Mouse (Mus musculus): ENCODE results near the gene Stoml2. TPM values are rescaled to one million over a fixed set of nuclear protein-coding genes. Genes with fewer than 3 reads are reported as not detected.

Stoml2 gene
- polyA plus RNA-seq, 1 experiment from 2014 or later, result 263 TPM

DNA sequence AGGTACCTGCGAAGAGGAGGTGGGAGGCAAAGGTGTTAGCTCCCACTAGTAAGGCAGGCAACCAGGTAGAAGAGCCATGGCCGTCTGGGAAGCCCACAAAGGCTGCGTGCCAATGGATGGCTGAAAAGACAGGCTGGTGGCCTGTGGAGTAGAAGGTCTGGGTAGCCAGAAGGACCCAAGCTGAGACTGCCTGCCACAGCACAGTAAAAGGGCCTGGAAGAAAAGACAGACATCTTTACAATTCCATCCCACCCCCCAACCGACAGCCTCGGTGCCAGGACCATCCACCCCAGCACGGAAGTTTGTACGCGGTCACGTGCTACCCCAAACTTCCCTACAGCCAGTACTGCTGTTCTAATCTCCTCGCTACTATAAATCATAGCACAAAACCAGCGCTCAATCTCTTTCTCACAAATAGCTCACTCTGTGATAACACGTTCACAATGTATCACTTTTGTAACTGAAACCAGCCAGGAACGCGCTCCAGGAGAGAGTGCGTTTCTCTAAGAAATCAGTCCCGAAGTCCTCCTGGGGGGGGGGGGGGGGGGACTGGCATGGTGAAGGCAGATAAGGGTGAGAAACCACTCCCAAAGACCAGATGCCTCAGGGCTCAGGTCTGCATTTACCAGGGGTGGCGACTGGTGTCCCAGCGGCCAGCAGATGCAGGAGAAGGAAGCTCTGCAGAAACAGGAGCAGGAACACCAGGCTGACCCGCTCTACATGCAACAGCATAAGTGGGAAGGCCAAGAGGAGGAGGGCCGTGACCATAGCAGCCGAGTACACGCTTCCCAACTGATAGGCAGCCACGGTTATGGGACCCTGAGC lies 11.7 kb downstream of the Stoml2 start:
- Histone ChIP-seq H3K4me2 (ENCODE audit: low read depth, low read length) (no peak overlapping the region), H3K4me3 (replicated peaks; ENCODE audit: low read length) (no peak overlapping the region), H3K27ac (ENCODE audit: low read length) (no peak overlapping the region), H3K27me3 (ENCODE audit: control insufficient read depth, insufficient read depth, low read length) (no peaks in the 10 kb centered on the region), H3K4me1 (ENCODE audit: control insufficient read depth, insufficient read depth, low read length) (peaks cover 6% of the 10 kb centered on the region; the same call in 1 of the 2 replicates), H3K36me3 (ENCODE audit: control insufficient read depth, insufficient read depth, low read length) (peaks cover 9% of the 10 kb centered on the region; the same call in 1 of the 2 replicates), H3K9me3 (replicated peaks; ENCODE audit: control insufficient read depth, low read length) (no peaks in the 10 kb centered on the region), H3K9ac (ENCODE audit: low read length) (no peak overlapping the region)
- 91% methylated on average over 23 of the region's 23 CpGs for WGBS
- no peak for ATAC-seq (ENCODE audit: insufficient read depth, low FRiP score)

DNA sequence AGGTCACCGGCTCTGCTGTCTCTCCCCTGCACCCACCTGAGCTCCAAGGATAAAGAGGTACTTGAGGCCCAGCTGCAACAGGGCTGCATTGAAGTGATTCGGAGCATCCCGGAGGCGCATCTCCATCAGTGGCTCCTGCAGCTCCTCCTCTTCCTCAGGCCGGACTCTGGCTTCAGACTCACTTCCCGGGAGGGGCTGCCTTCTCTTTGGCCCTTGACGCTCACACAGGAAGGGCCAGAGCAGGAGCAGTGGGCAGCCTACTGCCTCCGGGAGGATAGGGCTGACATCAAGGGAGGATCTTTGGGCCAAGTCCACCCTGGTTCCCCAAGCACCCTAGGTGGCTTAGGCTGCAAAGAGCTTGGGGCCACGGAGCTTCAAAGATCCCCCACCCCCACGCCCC lies 12.3 kb downstream of the Stoml2 start:
- ATAC-seq (ENCODE audit: insufficient read depth, low FRiP score), result no peak
- no peak overlapping the region for H3K9ac ChIP-seq (ENCODE audit: low read length)
- no peaks in the 10 kb centered on the region for H3K27me3 ChIP-seq (ENCODE audit: control insufficient read depth, insufficient read depth, low read length)
- no peak overlapping the region for H3K4me3 ChIP-seq (replicated peaks; ENCODE audit: low read length)
- WGBS, result 88% methylated on average over 10 of the region's 10 CpGs
- no peak overlapping the region for H3K27ac ChIP-seq (ENCODE audit: low read length)
- no peaks in the 10 kb centered on the region for H3K9me3 ChIP-seq (replicated peaks; ENCODE audit: control insufficient read depth, low read length)
- no peak overlapping the region for H3K4me2 ChIP-seq (ENCODE audit: low read depth, low read length)
- no peaks in the 10 kb centered on the region for H3K4me1 ChIP-seq (ENCODE audit: control insufficient read depth, insufficient read depth, low read length)
- peaks cover 9% of the 10 kb centered on the region; the same call in 1 of the 2 replicates for H3K36me3 ChIP-seq (ENCODE audit: control insufficient read depth, insufficient read depth, low read length)

DNA sequence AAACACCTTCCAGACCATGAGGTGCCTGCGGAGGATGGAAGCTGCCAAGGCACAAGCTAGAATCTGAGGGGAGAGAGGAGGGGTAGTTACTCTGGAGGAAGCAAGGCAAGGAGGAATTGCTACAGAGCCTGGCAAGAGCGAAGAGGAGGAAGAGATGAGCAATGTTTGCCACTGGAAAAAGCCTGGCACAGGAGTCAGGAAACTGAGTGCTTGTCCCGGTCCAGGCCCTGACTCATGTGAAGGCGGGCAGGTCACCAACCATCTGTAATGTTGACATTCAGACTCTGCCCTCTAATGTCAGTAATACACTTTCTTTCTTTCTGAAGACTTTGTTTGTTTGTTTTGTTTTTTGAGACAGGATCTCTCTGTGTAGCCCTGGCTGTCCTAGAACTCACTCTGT lies 13.4 kb downstream of the Stoml2 start:
- no peak overlapping the region for H3K27ac ChIP-seq (ENCODE audit: low read length)
- H3K4me1 ChIP-seq (ENCODE audit: control insufficient read depth, insufficient read depth, low read length), result no peaks in the 10 kb centered on the region
- no peak overlapping the region for H3K4me3 ChIP-seq (replicated peaks; ENCODE audit: low read length)
- ATAC-seq (ENCODE audit: insufficient read depth, low FRiP score), result no peak
- 92% methylated on average over 4 of the region's 4 CpGs for WGBS
- H3K36me3 ChIP-seq (ENCODE audit: control insufficient read depth, insufficient read depth, low read length), result peaks cover 4% of the 10 kb centered on the region; the same call in 1 of the 2 replicates
- no peaks in the 10 kb centered on the region for H3K9me3 ChIP-seq (replicated peaks; ENCODE audit: control insufficient read depth, low read length)
- no peak overlapping the region for H3K9ac ChIP-seq (ENCODE audit: low read length)
- H3K27me3 ChIP-seq (ENCODE audit: control insufficient read depth, insufficient read depth, low read length), result no peaks in the 10 kb centered on the region
- no peak overlapping the region for H3K4me2 ChIP-seq (ENCODE audit: low read depth, low read length)

DNA sequence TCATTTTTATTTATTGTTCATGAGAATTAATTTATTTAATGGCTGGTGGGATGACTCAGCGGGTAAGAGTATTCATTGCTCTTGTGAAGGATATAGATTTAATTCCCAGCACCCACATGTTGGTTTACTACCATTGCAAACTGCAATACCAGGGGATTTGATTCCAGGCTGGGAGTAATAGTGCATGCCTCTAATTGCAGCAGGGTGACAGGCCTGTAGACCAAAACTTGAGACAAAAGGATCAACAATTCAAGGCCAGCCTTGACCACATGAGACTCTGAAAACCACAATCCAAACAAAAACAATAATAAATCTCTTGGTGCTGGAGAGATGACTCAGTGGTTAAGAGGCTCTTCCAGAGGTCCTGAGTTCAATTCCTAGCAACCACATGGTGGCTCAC lies 19.4 kb downstream of the Stoml2 start:
- no peak for ATAC-seq (ENCODE audit: insufficient read depth, low FRiP score)
- WGBS, result 87% methylated on average over 1 of the region's 1 CpGs
- Histone ChIP-seq H3K9ac (ENCODE audit: low read length) (no peak overlapping the region), H3K4me2 (ENCODE audit: low read depth, low read length) (no peak overlapping the region), H3K27ac (ENCODE audit: low read length) (no peak overlapping the region), H3K4me1 (ENCODE audit: control insufficient read depth, insufficient read depth, low read length) (0 out of 2 replicates have a peak, but pooled peaks cover 2% of the 10 kb centered on the region), H3K4me3 (replicated peaks; ENCODE audit: low read length) (no peak overlapping the region), H3K27me3 (ENCODE audit: control insufficient read depth, insufficient read depth, low read length) (no peaks in the 10 kb centered on the region), H3K9me3 (replicated peaks; ENCODE audit: control insufficient read depth, low read length) (no peaks in the 10 kb centered on the region), H3K36me3 (ENCODE audit: control insufficient read depth, insufficient read depth, low read length) (no peaks in the 10 kb centered on the region)

DNA sequence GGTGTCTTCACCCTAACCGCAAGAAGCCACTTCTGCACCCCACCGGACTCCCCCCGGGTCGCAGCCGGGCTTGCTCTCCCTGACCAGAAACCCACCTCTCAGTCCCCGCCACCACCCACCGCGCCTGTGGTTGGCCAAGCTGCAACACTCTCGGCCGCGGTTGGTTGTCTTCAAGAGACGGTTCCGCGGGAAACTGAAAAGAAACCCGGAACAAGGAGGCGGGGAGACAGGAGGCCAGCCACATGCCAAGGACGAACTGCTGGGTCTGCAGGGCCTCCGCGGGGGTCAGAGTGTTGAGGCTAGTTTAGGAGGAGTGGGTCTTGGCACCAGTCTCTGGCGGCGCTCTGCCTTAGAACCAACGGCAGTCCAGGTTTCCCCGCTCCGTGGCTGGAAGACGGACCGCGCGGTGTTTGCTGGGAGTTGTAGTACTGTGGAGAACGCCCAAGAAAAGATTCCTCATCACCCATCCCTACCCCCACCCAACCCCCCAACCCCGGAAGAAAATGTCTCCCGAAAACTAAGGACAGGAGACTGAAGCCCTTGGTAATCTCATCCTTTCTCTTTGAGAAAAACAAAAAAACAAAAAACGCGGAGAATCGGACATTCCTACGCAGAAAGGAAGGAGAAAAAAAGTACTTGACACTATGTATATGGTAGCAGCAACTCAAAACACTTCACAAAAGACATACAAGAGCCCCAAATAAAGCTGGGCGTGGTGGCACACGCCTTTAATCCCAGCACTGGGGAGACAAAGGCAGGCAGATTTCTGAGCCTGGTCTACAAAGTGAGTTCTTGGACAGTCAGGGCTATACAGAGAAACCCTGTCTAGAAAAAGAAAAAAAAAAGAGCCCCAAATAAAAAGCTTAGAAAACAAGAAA lies 21.1 kb downstream of the Stoml2 start, which contains the start of gene Fancg:
Gene Fancg, minus strand, starts transcription at position 346 of the 878 bp plus-strand sequence.
- H3K4me1 ChIP-seq (ENCODE audit: control insufficient read depth, insufficient read depth, low read length), result 0 out of 2 replicates have a peak, but pooled peaks cover 2% of the 10 kb centered on the region
- H3K4me3 ChIP-seq (replicated peaks; ENCODE audit: low read length), result peak within 1 kb of the TSS; percentile 91
- WGBS, result under 1% methylated on average over 37 of the region's 37 CpGs
- H3K9ac ChIP-seq (ENCODE audit: low read length), result peak within 1 kb of the TSS; percentile 81
- ATAC-seq (ENCODE audit: insufficient read depth, low FRiP score), result peak; percentile 89
- no peaks in the 10 kb centered on the region for H3K27me3 ChIP-seq (ENCODE audit: control insufficient read depth, insufficient read depth, low read length)
- no peaks in the 10 kb centered on the region for H3K9me3 ChIP-seq (replicated peaks; ENCODE audit: control insufficient read depth, low read length)
- no peaks in the 10 kb centered on the region for H3K36me3 ChIP-seq (ENCODE audit: control insufficient read depth, insufficient read depth, low read length)
- peak within 1 kb of the TSS; percentile 65 for H3K27ac ChIP-seq (ENCODE audit: low read length)
- H3K4me2 ChIP-seq (ENCODE audit: low read depth, low read length), result peak within 1 kb of the TSS; percentile 86

DNA sequence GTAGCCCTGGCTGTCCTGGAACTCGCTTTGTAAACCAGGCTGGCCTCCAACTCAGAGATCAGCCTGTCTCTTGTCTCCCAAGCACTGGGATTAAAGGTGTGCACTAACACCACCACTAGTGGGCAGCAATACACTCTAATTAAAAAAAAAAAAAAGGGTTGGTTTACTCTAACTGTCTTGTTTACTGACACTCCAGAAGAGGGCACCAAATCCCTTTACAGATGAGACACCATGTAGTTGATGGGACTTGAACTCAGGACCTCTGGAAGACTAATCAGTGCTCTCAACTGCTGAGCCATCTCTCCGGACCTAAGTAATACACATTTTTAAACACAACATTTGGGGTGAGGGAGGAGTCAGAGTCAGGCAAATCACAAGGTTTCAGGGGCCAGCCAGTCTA lies 25.7 kb downstream of the Stoml2 start:
- no peaks in the 10 kb centered on the region for H3K9me3 ChIP-seq (replicated peaks; ENCODE audit: control insufficient read depth, low read length)
- H3K4me2 ChIP-seq (ENCODE audit: low read depth, low read length), result no peak overlapping the region
- H3K4me3 ChIP-seq (replicated peaks; ENCODE audit: low read length), result no peak overlapping the region
- 0 out of 2 replicates have a peak, but pooled peaks cover 6% of the 10 kb centered on the region for H3K4me1 ChIP-seq (ENCODE audit: control insufficient read depth, insufficient read depth, low read length)
- H3K36me3 ChIP-seq (ENCODE audit: control insufficient read depth, insufficient read depth, low read length), result no peaks in the 10 kb centered on the region
- H3K9ac ChIP-seq (ENCODE audit: low read length), result no peak overlapping the region
- ATAC-seq (ENCODE audit: insufficient read depth, low FRiP score), result no peak
- 58% methylated on average over 2 of the region's 2 CpGs for WGBS
- H3K27me3 ChIP-seq (ENCODE audit: control insufficient read depth, insufficient read depth, low read length), result no peaks in the 10 kb centered on the region
- no peak overlapping the region for H3K27ac ChIP-seq (ENCODE audit: low read length)

DNA sequence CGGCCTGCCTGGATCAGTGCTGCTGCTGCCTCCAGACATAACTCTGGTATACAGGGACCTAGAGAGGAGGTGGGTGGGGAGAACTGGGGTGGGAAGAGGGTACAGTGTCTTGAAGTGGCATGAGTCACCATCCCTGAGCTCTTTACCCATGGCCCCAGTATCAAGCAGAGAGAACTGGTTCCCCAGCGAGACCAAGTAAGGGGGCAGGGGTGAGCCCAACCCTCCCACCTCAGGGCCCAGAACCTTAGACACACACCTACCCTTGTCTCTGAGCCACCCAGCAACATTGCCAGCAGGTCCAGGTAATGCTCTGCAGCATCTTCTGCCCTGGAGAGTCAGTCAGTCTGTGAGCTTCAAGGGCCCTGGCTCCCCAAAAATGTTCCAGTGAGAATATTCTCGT lies 26.6 kb downstream of the Stoml2 start:
- H3K27me3 ChIP-seq (ENCODE audit: control insufficient read depth, insufficient read depth, low read length), result no peaks in the 10 kb centered on the region
- no peak overlapping the region for H3K9ac ChIP-seq (ENCODE audit: low read length)
- 0 out of 2 replicates have a peak, but pooled peaks cover 8% of the 10 kb centered on the region for H3K4me1 ChIP-seq (ENCODE audit: control insufficient read depth, insufficient read depth, low read length)
- 95% methylated on average over 3 of the region's 3 CpGs for WGBS
- H3K27ac ChIP-seq (ENCODE audit: low read length), result no peak overlapping the region
- H3K36me3 ChIP-seq (ENCODE audit: control insufficient read depth, insufficient read depth, low read length), result no peaks in the 10 kb centered on the region
- H3K4me3 ChIP-seq (replicated peaks; ENCODE audit: low read length), result no peak overlapping the region
- no peak overlapping the region for H3K4me2 ChIP-seq (ENCODE audit: low read depth, low read length)
- no peak for ATAC-seq (ENCODE audit: insufficient read depth, low FRiP score)
- H3K9me3 ChIP-seq (replicated peaks; ENCODE audit: control insufficient read depth, low read length), result no peaks in the 10 kb centered on the region

DNA sequence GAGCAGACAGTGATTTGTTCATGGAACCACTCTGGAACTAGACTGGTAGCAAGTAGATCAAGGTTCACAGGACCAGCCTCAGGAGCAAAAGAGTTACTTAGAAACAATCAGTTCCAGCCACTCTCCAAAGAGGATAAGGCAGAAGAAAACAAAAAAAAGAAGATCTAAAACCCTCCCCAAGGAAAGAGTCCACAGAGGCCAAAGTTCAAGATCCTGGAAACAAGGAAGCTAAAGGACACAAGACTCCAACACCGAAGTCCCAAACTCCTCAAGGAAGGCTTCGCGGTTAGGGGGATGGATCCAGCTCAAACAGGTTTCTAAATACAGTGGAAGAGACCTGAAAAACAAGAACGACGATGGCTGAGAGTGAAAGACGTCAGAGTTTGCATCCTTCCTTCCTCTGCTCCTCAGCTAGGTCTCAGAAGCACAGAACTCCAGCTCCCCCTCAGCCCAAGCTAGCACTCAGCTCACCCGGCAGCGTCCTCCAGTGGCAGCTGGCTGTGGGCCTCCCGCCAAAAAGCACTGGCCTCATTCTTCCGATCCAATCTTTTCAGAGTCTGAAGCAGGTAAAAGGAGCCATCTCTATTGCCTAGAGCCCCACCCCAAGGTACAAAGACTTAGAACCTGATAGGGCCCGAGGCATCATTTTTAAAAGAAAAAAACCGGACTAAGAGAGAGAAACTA lies 28.6 kb downstream of the Stoml2 start:
- no peaks in the 10 kb centered on the region for H3K36me3 ChIP-seq (ENCODE audit: control insufficient read depth, insufficient read depth, low read length)
- no peak overlapping the region for H3K4me2 ChIP-seq (ENCODE audit: low read depth, low read length)
- ATAC-seq (ENCODE audit: insufficient read depth, low FRiP score), result no peak
- H3K27me3 ChIP-seq (ENCODE audit: control insufficient read depth, insufficient read depth, low read length), result no peaks in the 10 kb centered on the region
- H3K9me3 ChIP-seq (replicated peaks; ENCODE audit: control insufficient read depth, low read length), result no peaks in the 10 kb centered on the region
- no peak overlapping the region for H3K4me3 ChIP-seq (replicated peaks; ENCODE audit: low read length)
- WGBS, result 71% methylated on average over 12 of the region's 12 CpGs
- no peak overlapping the region for H3K27ac ChIP-seq (ENCODE audit: low read length)
- H3K9ac ChIP-seq (ENCODE audit: low read length), result no peak overlapping the region
- H3K4me1 ChIP-seq (ENCODE audit: control insufficient read depth, insufficient read depth, low read length), result peaks cover 18% of the 10 kb centered on the region

Measured in stomach, embryonic 16.5 days (tissue).